Mouse (Mus musculus) MEL (cell line): ENCODE data around the gene BC147527.

Experiments
- CTCF ChIP-seq, 3 experiments: IDR thresholded peaks in 2 of 3; conservative IDR thresholded peaks in 1 of 3; 2 replicates each; pipeline ENCODE4 v1.5.1; 2011 to 2012; ENCODE audit warnings: low read length in 3 of 3, low read depth in 2 of 3, mild to moderate bottlenecking in 2 of 3, improper control_type of control experiment in 1 of 3, inconsistent platforms in 1 of 3, mixed read lengths in 1 of 3, moderate library complexity in 1 of 3; ENCODE audit not compliant: control insufficient read depth in 1 of 3, insufficient read depth in 1 of 3, poor library complexity in 1 of 3, severe bottlenecking in 1 of 3
- E2F4 ChIP-seq: IDR thresholded peaks from 2 replicates; pipeline ENCODE4 v1.6.1; 2011; ENCODE audit warnings: low read depth, low read length, improper control_type of control experiment, borderline replicate concordance
- EP300 ChIP-seq, 2 experiments: IDR thresholded peaks; 2 replicates each; pipeline ENCODE4 v1.6.1; 2011; ENCODE audit warnings: improper control_type of control experiment in 2 of 2, low read length in 2 of 2, low read depth in 1 of 2, mild to moderate bottlenecking in 1 of 2
- ETS1 ChIP-seq: IDR thresholded peaks from 2 replicates; pipeline ENCODE4 v1.6.1; 2012; ENCODE audit warnings: low read depth, mild to moderate bottlenecking, inconsistent platforms, low read length, improper control_type of control experiment, moderate library complexity
- MAX ChIP-seq: IDR thresholded peaks from 2 replicates; pipeline ENCODE4 v1.6.1; 2011; ENCODE audit warnings: low read length, improper control_type of control experiment
- MAZ ChIP-seq: IDR thresholded peaks from 2 replicates; pipeline ENCODE4 v1.6.1; 2012; ENCODE audit warnings: low read depth, mild to moderate bottlenecking, inconsistent platforms, low read length, improper control_type of control experiment
- MEF2A ChIP-seq: IDR thresholded peaks from 2 replicates; pipeline ENCODE4 v1.6.1; 2014; ENCODE audit warnings: low read depth, mild to moderate bottlenecking, inconsistent platforms, low read length, improper control_type of control experiment; ENCODE audit not compliant: poor library complexity, insufficient replicate concordance, severe bottlenecking; ENCODE audit errors: extremely low read depth
- MXI1 ChIP-seq: IDR thresholded peaks from 2 replicates; pipeline ENCODE4 v1.6.1; 2011; ENCODE audit warnings: mild to moderate bottlenecking, low read depth, low read length, improper control_type of control experiment
- POLR2A ChIP-seq, 2 experiments: IDR thresholded peaks; 2 replicates each; pipeline ENCODE4 v1.6.1; 2011 to 2012; ENCODE audit warnings: low read length in 2 of 2, mild to moderate bottlenecking in 2 of 2, control low read depth in 1 of 2, improper control_type of control experiment in 1 of 2, low read depth in 1 of 2, moderate library complexity in 1 of 2; ENCODE audit not compliant: control insufficient read depth in 1 of 2, insufficient read depth in 1 of 2, poor library complexity in 1 of 2
- POLR2AphosphoS2 ChIP-seq: IDR thresholded peaks from 2 replicates; pipeline ENCODE4 v1.6.1; 2011; ENCODE audit warnings: low read length, improper control_type of control experiment
- RCOR1 ChIP-seq: IDR thresholded peaks from 2 replicates; pipeline ENCODE4 v1.6.1; 2012; ENCODE audit warnings: low read depth, mild to moderate bottlenecking, inconsistent platforms, low read length, improper control_type of control experiment
- USF2 ChIP-seq, 2 experiments: IDR thresholded peaks; 2 replicates each; pipeline ENCODE4 v1.6.1; 2011 to 2012; ENCODE audit warnings: improper control_type of control experiment in 2 of 2, low read length in 2 of 2, borderline replicate concordance in 1 of 2, inconsistent platforms in 1 of 2, low read depth in 1 of 2, mild to moderate bottlenecking in 1 of 2; ENCODE audit not compliant: insufficient read depth in 1 of 2
- ZMIZ1 ChIP-seq: IDR thresholded peaks from 2 replicates; pipeline ENCODE4 v1.6.1; 2012; ENCODE audit warnings: low read depth, mild to moderate bottlenecking, inconsistent platforms, low read length, improper control_type of control experiment, moderate library complexity

DNA sequence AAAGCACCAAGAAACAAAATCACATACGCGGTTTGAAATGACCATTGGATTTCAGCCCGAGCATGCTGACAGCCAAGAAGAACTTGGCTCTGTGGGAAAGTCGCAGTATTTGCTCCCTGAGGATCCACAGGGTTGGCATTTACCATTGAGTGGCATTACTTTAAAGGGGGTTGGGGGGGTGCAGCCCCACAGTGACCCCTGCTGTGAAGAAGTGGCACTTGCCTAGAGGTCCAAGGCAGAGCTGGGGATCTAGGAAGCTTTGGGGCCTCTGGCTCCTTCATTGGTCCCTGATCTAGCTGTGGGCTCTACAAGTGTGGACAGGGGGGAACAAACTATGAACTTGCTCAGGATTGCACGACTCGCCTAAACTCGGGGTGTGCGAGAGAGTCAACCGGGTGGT, 21.4 kb upstream of the BC147527 start:
- TF ChIP-seq POLR2A (IDR thresholded peaks at IDR 0.05; ENCODE audit: control insufficient read depth in 1 of 2, insufficient read depth in 1 of 2, low read depth in 1 of 2, low read length in 2 of 2, poor library complexity in 1 of 2) (no peak), RCOR1 (no peak), EP300 (IDR thresholded peaks at IDR 0.05; ENCODE audit: low read depth in 1 of 2, low read length in 2 of 2) (no peak), CTCF (IDR thresholded peaks at IDR 0.05 in 2 of 3, conservative IDR thresholded peaks at IDR 0.05 in 1 of 3; ENCODE audit: control insufficient read depth in 1 of 3, insufficient read depth in 1 of 3, low read depth in 2 of 3, low read length in 3 of 3, poor library complexity in 1 of 3, severe bottlenecking in 1 of 3) (no peak), POLR2AphosphoS2 (no peak), E2F4 (no peak), MAZ (no peak), MXI1 (no peak), MAX (no peak), ZMIZ1 (no peak), ETS1 (no peak), MEF2A (no peak), USF2 (IDR thresholded peaks at IDR 0.05; ENCODE audit: borderline replicate concordance in 1 of 2, insufficient read depth in 1 of 2, low read depth in 1 of 2, low read length in 2 of 2) (no peak)
